Mouse (Mus musculus) lung, postnatal 0 days (tissue): Measurements from ENCODE around the gene Efcab2.

Experiments used
- CTCF ChIP-seq: IDR thresholded peaks from 2 replicates; pipeline ENCODE4 v1.5.1; 2016; ENCODE audit warnings: antibody characterized with exemption, mild to moderate bottlenecking
- EP300 ChIP-seq: IDR thresholded peaks from 2 replicates; pipeline ENCODE4 v1.6.1; 2016; ENCODE audit warnings: antibody characterized with exemption, mild to moderate bottlenecking, control low read depth

GRCm38 (mm10) chr1:178529512-178530300 lies 123.8 kb downstream of the Efcab2 start:
- TF ChIP-seq CTCF: peak; percentile 8
- TF ChIP-seq EP300: no peak
